Mouse (Mus musculus) embryonic facial prominence, embryonic 13.5 days (tissue): ENCODE data around the gene Fars2. TPM values are rescaled to one million over a fixed set of nuclear protein-coding genes. Genes with fewer than 3 reads are reported as not detected.

Source experiments
- ATAC-seq: fragments of 200-750 bp; cut with Nextera tagmentation; 2 replicates; pipeline ENCODE4 v1.8.0; 2017; ENCODE audit warnings: low read depth; ENCODE audit not compliant: insufficient number of reproducible peaks, insufficient read depth, low FRiP score, low TSS enrichment
- H3K27ac ChIP-seq: fragments of 300-500 bp; sonication (generic); 2 replicates; pipeline ENCODE4 v1.5.1; 2015; ENCODE audit warnings: moderate library complexity, mild to moderate bottlenecking, inconsistent platforms
- H3K27me3 ChIP-seq: fragments of 300-500 bp; sonication (generic); 2 replicates; pipeline ENCODE4 v1.6.1; 2015; ENCODE audit warnings: mild to moderate bottlenecking, inconsistent platforms
- H3K36me3 ChIP-seq: fragments of 300-500 bp; sonication (generic); 2 replicates; pipeline ENCODE4 v1.6.1; 2015; ENCODE audit warnings: mild to moderate bottlenecking, inconsistent platforms
- H3K4me1 ChIP-seq: fragments of 300-500 bp; sonication (generic); 2 replicates; pipeline ENCODE4 v1.6.1; 2015; ENCODE audit warnings: inconsistent platforms
- H3K4me2 ChIP-seq: fragments of 300-500 bp; sonication (generic); 2 replicates; pipeline ENCODE4 v1.6.1; 2015; ENCODE audit warnings: moderate library complexity, mild to moderate bottlenecking, inconsistent platforms
- H3K4me3 ChIP-seq: fragments of 300-500 bp; sonication (generic); 2 replicates; pipeline ENCODE4 v1.5.1; 2015; ENCODE audit warnings: mild to moderate bottlenecking, inconsistent platforms
- H3K9ac ChIP-seq: fragments of 300-500 bp; sonication (generic); 2 replicates; pipeline ENCODE4 v1.6.1; 2015; ENCODE audit warnings: mild to moderate bottlenecking, inconsistent platforms
- H3K9me3 ChIP-seq: fragments of 300-500 bp; sonication (generic); 2 replicates; pipeline ENCODE4 v1.6.1; 2016; ENCODE audit warnings: inconsistent platforms
- WGBS: fragments of 180-500 bp; shearing (Covaris S2); methylation state at CpG from one replicate; pipeline ENCODE4 v1.1.7; 2015; ENCODE audit warnings: mixed read lengths; 5-methylcytosine and 5-hydroxymethylcytosine counted together
- polyA plus RNA-seq: library from polyadenylated mRNA; unstranded; fragments of >200 nt; fragmentation: Nextera tagmentation; extraction: Ambion mirVana; gene quantifications from 2 replicates; pipeline ENCODE4 v1.2.1, GENCODE M21; 2015

Gene Fars2
- polyA plus RNA-seq, 1 experiment from 2014 or later: 34.6 TPM

DNA sequence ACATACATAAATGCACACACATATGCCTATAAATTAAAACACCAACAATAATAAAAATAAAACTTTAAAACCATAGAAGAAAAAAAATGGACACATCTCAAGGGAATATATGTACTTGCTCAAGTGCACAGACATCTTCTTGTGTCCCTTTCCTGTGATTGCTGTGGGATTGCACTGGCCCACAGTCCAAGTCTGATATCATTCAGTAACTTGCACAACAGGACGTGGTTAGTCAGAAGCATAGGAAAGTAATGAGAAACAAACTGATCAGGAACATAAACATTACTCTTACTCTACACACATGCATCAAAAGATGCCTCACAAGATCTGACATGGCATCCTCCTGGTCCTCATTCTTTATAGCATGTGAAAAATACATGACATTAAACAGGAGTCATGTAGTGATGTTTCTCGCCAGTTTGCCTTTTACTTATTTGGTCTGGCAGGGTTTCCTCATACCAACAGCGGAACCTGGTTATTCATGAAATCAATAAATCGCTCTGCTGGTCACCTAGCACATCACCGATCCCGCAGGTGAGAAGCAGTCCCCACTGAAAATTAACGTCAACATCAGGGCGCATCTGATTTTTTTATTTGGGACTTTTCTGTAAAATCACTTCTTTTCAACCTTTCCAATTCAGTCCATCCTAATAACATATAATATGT, 563.6 kb downstream of the Fars2 start:
- ATAC-seq: no peak
- Histone ChIP-seq H3K36me3 (no peaks in the 10 kb centered on the region), H3K4me2 (no peak overlapping the region), H3K27me3 (no peaks in the 10 kb centered on the region), H3K4me3 (no peak overlapping the region), H3K9me3 (no peaks in the 10 kb centered on the region), H3K9ac (no peak overlapping the region), H3K4me1 (no peaks in the 10 kb centered on the region), H3K27ac (no peak overlapping the region)
- WGBS: 89% methylated on average over 8 of the region's 8 CpGs

GRCm38 (mm10) chr13:36683581-36683980, 566.4 kb downstream of the Fars2 start:
- no peak overlapping the region for H3K4me3 ChIP-seq
- no peak overlapping the region for H3K27ac ChIP-seq
- no peaks in the 10 kb centered on the region for H3K36me3 ChIP-seq
- no peaks in the 10 kb centered on the region for H3K4me1 ChIP-seq
- H3K27me3 ChIP-seq: no peaks in the 10 kb centered on the region
- ATAC-seq: no peak
- H3K9ac ChIP-seq: no peak overlapping the region
- WGBS: 78% methylated on average over 4 of the region's 4 CpGs
- no peak overlapping the region for H3K4me2 ChIP-seq
- no peaks in the 10 kb centered on the region for H3K9me3 ChIP-seq

DNA sequence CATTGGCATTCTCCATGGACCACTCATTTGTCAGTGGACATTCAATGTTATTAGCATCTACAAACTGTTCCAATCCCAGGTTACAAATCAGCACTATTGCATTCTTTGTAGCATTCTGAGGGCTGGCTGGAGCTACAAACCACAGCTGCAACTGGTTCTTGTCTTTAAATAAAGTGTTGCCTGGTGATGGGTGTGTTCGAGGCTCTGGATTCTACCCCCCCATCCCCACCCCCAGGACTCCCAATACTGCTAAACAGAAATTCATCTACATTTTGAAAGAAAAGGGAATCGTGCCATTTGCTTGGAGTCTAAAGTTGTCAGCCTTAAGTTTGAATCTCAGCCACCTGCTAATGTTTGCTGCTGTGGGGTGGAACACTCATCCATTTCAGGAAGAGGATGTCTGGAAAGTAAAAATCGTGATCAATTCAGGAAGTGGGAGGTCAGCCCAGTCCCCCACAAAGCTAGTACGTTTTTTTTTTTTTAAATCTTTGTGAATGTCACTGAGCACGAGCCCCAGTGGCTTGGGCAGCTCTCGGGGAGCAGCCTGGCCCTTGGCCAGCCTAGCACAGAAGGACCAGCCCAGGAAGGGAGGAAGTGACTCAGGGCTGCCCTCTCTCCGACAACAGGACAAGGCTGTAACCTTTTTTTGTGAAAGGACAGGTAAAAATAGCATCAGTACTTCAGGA, 578.4 kb downstream of the Fars2 start:
- Histone ChIP-seq H3K36me3 (no peaks in the 10 kb centered on the region), H3K27ac (no peak overlapping the region), H3K27me3 (no peaks in the 10 kb centered on the region), H3K4me2 (no peak overlapping the region), H3K4me3 (no peak overlapping the region), H3K4me1 (no peaks in the 10 kb centered on the region), H3K9me3 (no peaks in the 10 kb centered on the region), H3K9ac (no peak overlapping the region)
- 63% methylated on average over 7 of the region's 7 CpGs for WGBS
- ATAC-seq: no peak

DNA sequence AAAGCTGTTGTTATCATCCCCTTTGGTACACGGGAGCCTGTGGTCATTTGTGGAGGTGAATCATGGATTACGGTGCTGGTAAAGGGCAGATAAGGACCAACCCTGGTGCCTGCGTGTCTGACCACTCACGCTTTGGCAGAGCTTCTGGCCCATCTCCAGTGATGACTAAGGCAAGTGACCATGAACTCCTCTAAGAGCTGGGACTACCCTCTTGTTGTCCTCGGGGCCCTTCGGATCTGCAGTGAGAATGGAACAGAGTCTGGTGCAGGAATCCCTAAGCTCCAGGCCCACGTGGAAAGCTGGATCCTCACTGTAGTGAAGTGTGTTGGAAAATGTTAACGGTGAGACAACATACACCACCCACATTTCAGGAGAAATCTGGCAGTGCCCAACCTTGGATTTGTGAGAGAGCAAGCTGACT, 579.1 kb downstream of the Fars2 start:
- 92% methylated on average over 8 of the region's 8 CpGs for WGBS
- ATAC-seq: no peak
- Histone ChIP-seq H3K36me3 (no peaks in the 10 kb centered on the region), H3K27me3 (no peaks in the 10 kb centered on the region), H3K4me1 (no peaks in the 10 kb centered on the region), H3K4me2 (no peak overlapping the region), H3K4me3 (no peak overlapping the region), H3K9ac (no peak overlapping the region), H3K27ac (no peak overlapping the region), H3K9me3 (no peaks in the 10 kb centered on the region)

GRCm38 (mm10) chr13:36707088-36707690, 590.0 kb downstream of the Fars2 start:
- H3K36me3 ChIP-seq: no peaks in the 10 kb centered on the region
- H3K4me1 ChIP-seq: no peaks in the 10 kb centered on the region
- H3K4me3 ChIP-seq: no peak overlapping the region
- 61% methylated on average over 3 of the region's 3 CpGs for WGBS
- no peaks in the 10 kb centered on the region for H3K27me3 ChIP-seq
- no peaks in the 10 kb centered on the region for H3K9me3 ChIP-seq
- no peak overlapping the region for H3K9ac ChIP-seq
- no peak for ATAC-seq
- H3K27ac ChIP-seq: no peak overlapping the region
- H3K4me2 ChIP-seq: no peak overlapping the region

- no peak for ATAC-seq
- no peak overlapping the region for H3K4me2 ChIP-seq
Observed at GRCm38 (mm10) chr13:36714101-36714500, 596.9 kb downstream of the Fars2 start.

DNA sequence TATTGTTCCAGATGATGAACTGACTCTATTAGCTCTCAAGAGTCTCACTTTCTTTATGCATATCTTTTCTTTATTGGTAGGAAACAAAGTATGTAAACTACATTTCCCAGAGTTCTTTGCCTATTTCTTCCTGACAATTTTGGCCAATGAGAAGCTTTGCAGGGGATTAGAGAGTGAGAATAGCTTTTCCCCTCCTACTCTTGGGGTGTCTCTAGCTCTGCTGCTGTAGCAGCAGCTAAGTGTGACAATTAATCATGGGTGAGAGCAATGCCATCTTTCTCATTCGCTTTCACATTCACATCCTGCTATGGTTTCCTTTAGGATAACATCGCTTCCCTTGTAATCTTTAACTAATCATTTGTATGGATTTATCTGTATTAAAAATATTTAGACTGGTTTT, 599.5 kb downstream of the Fars2 start:
- no peak overlapping the region for H3K4me2 ChIP-seq
- peaks cover 32% of the 10 kb centered on the region for H3K27me3 ChIP-seq
- ATAC-seq: no peak
- no peak overlapping the region for H3K27ac ChIP-seq
- no peak overlapping the region for H3K4me3 ChIP-seq
- H3K4me1 ChIP-seq: no peaks in the 10 kb centered on the region
- no peaks in the 10 kb centered on the region for H3K9me3 ChIP-seq
- 63% methylated on average over 2 of the region's 2 CpGs for WGBS
- no peak overlapping the region for H3K9ac ChIP-seq
- no peaks in the 10 kb centered on the region for H3K36me3 ChIP-seq

More at GRCm38 (mm10) chr13:36714101-36714500, 596.9 kb downstream of the Fars2 start:
- Histone ChIP-seq H3K9me3 (no peaks in the 10 kb centered on the region), H3K27ac (no peak overlapping the region), H3K4me1 (no peaks in the 10 kb centered on the region), H3K9ac (no peak overlapping the region), H3K36me3 (no peaks in the 10 kb centered on the region), H3K4me3 (no peak overlapping the region), H3K27me3 (0 out of 2 replicates have a peak, but pooled peaks cover 8% of the 10 kb centered on the region)
- WGBS: 68% methylated on average over 2 of the region's 2 CpGs

- no peak for ATAC-seq
- no peaks in the 10 kb centered on the region for H3K4me1 ChIP-seq
- peaks cover 39% of the 10 kb centered on the region for H3K27me3 ChIP-seq
- no peak overlapping the region for H3K27ac ChIP-seq
- no peaks in the 10 kb centered on the region for H3K36me3 ChIP-seq
- WGBS: 67% methylated on average over 3 of the region's 3 CpGs
- no peaks in the 10 kb centered on the region for H3K9me3 ChIP-seq
- H3K9ac ChIP-seq: no peak overlapping the region
- no peak overlapping the region for H3K4me2 ChIP-seq
- H3K4me3 ChIP-seq: no peak overlapping the region
Observed at GRCm38 (mm10) chr13:36717376-36717775, 600.2 kb downstream of the Fars2 start.

GRCm38 (mm10) chr13:36720297-36721017, 603.2 kb downstream of the Fars2 start:
- no peak overlapping the region for H3K4me3 ChIP-seq
- H3K36me3 ChIP-seq: no peaks in the 10 kb centered on the region
- WGBS: 95% methylated on average over 5 of the region's 5 CpGs
- H3K9ac ChIP-seq: no peak overlapping the region
- no peak overlapping the region for H3K4me2 ChIP-seq
- no peak overlapping the region for H3K27ac ChIP-seq
- peaks cover 69% of the 10 kb centered on the region for H3K27me3 ChIP-seq
- no peaks in the 10 kb centered on the region for H3K9me3 ChIP-seq
- no peak for ATAC-seq
- peaks cover 14% of the 10 kb centered on the region for H3K4me1 ChIP-seq

- H3K27me3 ChIP-seq: peaks cover 88% of the 10 kb centered on the region
- no peaks in the 10 kb centered on the region for H3K9me3 ChIP-seq
- no peaks in the 10 kb centered on the region for H3K36me3 ChIP-seq
- no peak overlapping the region for H3K9ac ChIP-seq
- no peak for ATAC-seq
- no peak overlapping the region for H3K4me3 ChIP-seq
- H3K27ac ChIP-seq: no peak overlapping the region
- no peak overlapping the region for H3K4me2 ChIP-seq
- H3K4me1 ChIP-seq: peaks cover 24% of the 10 kb centered on the region
Observed at GRCm38 (mm10) chr13:36722309-36722708, 605.1 kb downstream of the Fars2 start.

- WGBS: 2% methylated on average over 15 of the region's 15 CpGs
Observed at GRCm38 (mm10) chr13:36723726-36724300, 606.6 kb downstream of the Fars2 start.

More at GRCm38 (mm10) chr13:36723726-36724300, 606.6 kb downstream of the Fars2 start:
- ATAC-seq: no peak
- no peak overlapping the region for H3K27ac ChIP-seq
- no peak overlapping the region for H3K9ac ChIP-seq
- H3K4me3 ChIP-seq: peak overlapping the region; percentile 35
- H3K4me2 ChIP-seq: peak overlapping the region; percentile 58
- H3K9me3 ChIP-seq: no peaks in the 10 kb centered on the region
- H3K4me1 ChIP-seq: peaks cover 27% of the 10 kb centered on the region
- H3K36me3 ChIP-seq: no peaks in the 10 kb centered on the region
- H3K27me3 ChIP-seq: peaks cover 97% of the 10 kb centered on the region
